Mouse (Mus musculus): ENCODE data around the gene Hist1h1d. TPM values are rescaled to one million over a fixed set of nuclear protein-coding genes. Genes with fewer than 3 reads are reported as not detected.

Gene Hist1h1d
- total and polyA plus RNA-seq, 3 experiments: 0.24 to 115 TPM; not detected in 1

DNA sequence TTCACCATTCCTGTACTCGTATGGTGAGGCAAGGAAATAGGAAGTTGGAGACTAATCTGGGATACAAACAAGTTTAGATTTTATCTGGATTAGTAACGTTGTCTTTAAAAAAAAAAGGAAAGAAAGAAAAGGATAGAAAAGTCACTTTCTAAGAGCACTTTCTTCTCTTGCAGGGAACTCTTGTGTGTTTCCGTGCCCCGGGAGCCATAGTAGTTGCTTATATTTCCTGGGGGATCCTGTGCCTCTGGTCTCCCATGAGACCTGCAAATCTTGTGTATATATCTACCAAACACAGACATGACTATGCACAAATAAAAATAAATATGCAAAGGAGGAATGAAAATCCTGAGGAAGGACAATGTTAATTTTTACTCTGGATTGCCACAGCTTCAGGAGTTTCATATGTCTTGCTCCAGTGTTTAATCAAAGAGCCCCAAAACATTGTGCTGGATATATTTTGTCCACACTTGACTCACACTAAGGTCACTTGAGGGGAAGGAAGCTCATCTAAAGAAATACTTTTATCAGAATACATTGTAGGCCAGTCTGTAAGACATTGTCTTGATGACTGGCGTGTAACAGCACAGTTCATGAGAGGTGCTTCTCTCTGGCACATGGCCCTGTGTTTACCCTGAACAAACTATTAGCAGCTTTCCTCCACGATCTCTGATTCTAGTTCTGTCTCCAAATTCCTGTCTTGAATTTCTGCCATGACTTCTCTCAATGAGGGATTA, 24.0 kb downstream of the Hist1h1d start:
- TF ChIP-seq ZNF384 (IDR thresholded peaks at IDR 0.05; ENCODE audit: low read depth, low read length) (no peak), RAD21 (IDR thresholded peaks at IDR 0.05; ENCODE audit: low read depth, low read length) (no peak), POLR2A (IDR thresholded peaks at IDR 0.05; ENCODE audit: control insufficient read depth in 1 of 2, insufficient read depth in 1 of 2, low read depth in 1 of 2, low read length in 2 of 2, poor library complexity in 1 of 2) (no peak), JUND (IDR thresholded peaks at IDR 0.05; ENCODE audit: low read depth, low read length) (no peak), CHD1 (IDR thresholded peaks at IDR 0.05; ENCODE audit: low read depth, low read length) (no peak), TBP (IDR thresholded peaks at IDR 0.05; ENCODE audit: low read depth, low read length) (0 out of 2 replicates have a peak, but pooled peaks have one; percentile 12)
- H3K9ac ChIP-seq (ENCODE audit: control insufficient read depth, low read depth, low read length, poor library complexity, severe bottlenecking): peak overlapping the region; percentile 73
- H3K27ac ChIP-seq (ENCODE audit: control insufficient read depth, low read depth, low read length): peak overlapping the region; percentile 86
- H3K4me1 ChIP-seq (ENCODE audit: control insufficient read depth in 1 of 2, insufficient read depth in 2 of 2, low read length in 2 of 2): peaks cover 0 to 2% of the 10 kb centered on the region in 2 experiments; a peak in 1 of 4 replicates
- H3K9me3 ChIP-seq (replicated peaks; ENCODE audit: insufficient read depth, low read length): no peaks in the 10 kb centered on the region
- H3K4me3 ChIP-seq (ENCODE audit: control insufficient read depth in 1 of 2, insufficient read depth in 1 of 2, low read depth in 2 of 2, low read length in 2 of 2): peak overlapping the region; percentile 6 to 47
- DNase-seq (ENCODE audit: low read depth, low spot score): peak; percentile 75
- H3K79me2 ChIP-seq (ENCODE audit: control insufficient read depth, insufficient read depth, low read length, poor library complexity): peaks cover 6% of the 10 kb centered on the region; the same call in 1 of the 2 replicates
- H3K27me3 ChIP-seq (ENCODE audit: control insufficient read depth in 1 of 2, insufficient read depth in 2 of 2, low read length in 2 of 2): no peaks in the 10 kb centered on the region
- H3K36me3 ChIP-seq (ENCODE audit: control insufficient read depth in 1 of 2, insufficient read depth in 2 of 2, low read length in 2 of 2): peaks cover 0 to 32% of the 10 kb centered on the region in 2 experiments; a peak in 2 of 4 replicates

DNA sequence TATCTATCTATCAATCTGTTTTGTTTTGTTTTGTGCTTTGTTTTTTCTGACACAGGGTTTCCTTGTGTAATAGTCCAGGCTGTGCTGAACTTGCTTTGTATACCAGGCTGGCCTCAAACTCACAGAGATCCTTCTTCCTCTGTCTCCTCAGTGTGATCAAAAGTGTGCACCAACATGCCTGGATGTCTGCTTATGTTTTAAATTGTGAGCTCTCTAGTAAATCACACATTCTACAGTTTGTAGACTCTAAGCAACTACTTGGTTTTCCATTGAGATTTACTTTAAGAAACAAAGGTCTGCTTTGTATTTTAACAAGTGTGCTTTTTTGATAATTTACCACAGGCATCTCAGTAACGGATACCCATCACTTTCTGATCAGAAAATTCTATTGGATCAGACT, 24.8 kb downstream of the Hist1h1d start:
- H3K79me2 ChIP-seq (ENCODE audit: control insufficient read depth, insufficient read depth, low read length, poor library complexity): peaks cover 6% of the 10 kb centered on the region; the same call in 1 of the 2 replicates
- no peak overlapping the region for H3K4me3 ChIP-seq (ENCODE audit: control insufficient read depth in 1 of 2, insufficient read depth in 1 of 2, low read depth in 2 of 2, low read length in 2 of 2)
- no peak for TF ChIP-seq TAL1 (IDR thresholded peaks at IDR 0.05; ENCODE audit: low read length)
- TF ChIP-seq TCF12 (IDR thresholded peaks at IDR 0.05; ENCODE audit: low read depth, low read length): no peak
- TF ChIP-seq POLR2AphosphoS2 (IDR thresholded peaks at IDR 0.05; ENCODE audit: low read length): no peak
- no peak for TF ChIP-seq SIN3A (IDR thresholded peaks at IDR 0.05; ENCODE audit: low read length)
- TF ChIP-seq ZC3H11A (IDR thresholded peaks at IDR 0.05; ENCODE audit: low read depth, low read length): no peak
- TF ChIP-seq MAX (IDR thresholded peaks at IDR 0.05; ENCODE audit: low read length): no peak
- TF ChIP-seq ZNF384 (IDR thresholded peaks at IDR 0.05; ENCODE audit: low read depth, low read length): no peak
- no peak for TF ChIP-seq MXI1 (IDR thresholded peaks at IDR 0.05; ENCODE audit: low read depth, low read length)
- TF ChIP-seq KAT2A (conservative IDR thresholded peaks at IDR 0.05; ENCODE audit: low read depth, low read length): no peak
- no peak for TF ChIP-seq MAZ (IDR thresholded peaks at IDR 0.05; ENCODE audit: low read depth, low read length)
- TF ChIP-seq MEF2A (IDR thresholded peaks at IDR 0.05; ENCODE audit: extremely low read depth, insufficient replicate concordance, low read depth, low read length, poor library complexity, severe bottlenecking): no peak
- no peak for TF ChIP-seq CTCF (IDR thresholded peaks at IDR 0.05 in 2 of 3, conservative IDR thresholded peaks at IDR 0.05 in 1 of 3; ENCODE audit: control insufficient read depth in 1 of 3, insufficient read depth in 1 of 3, low read depth in 2 of 3, low read length in 3 of 3, poor library complexity in 1 of 3, severe bottlenecking in 1 of 3)
- TF ChIP-seq UBTF (IDR thresholded peaks at IDR 0.05; ENCODE audit: borderline replicate concordance, insufficient read depth, low read depth, low read length): no peak
- TF ChIP-seq NRF1 (IDR thresholded peaks at IDR 0.05; ENCODE audit: insufficient read depth, low read depth, low read length, poor library complexity, severe bottlenecking): no peak
- no peak for TF ChIP-seq ZMIZ1 (IDR thresholded peaks at IDR 0.05; ENCODE audit: low read depth, low read length)
- no peak for TF ChIP-seq HCFC1 (IDR thresholded peaks at IDR 0.05; ENCODE audit: low read depth, low read length)
- no peak for TF ChIP-seq POLR2A (IDR thresholded peaks at IDR 0.05; ENCODE audit: control insufficient read depth in 1 of 2, insufficient read depth in 1 of 2, low read depth in 1 of 2, low read length in 2 of 2, poor library complexity in 1 of 2)
- no peak for TF ChIP-seq MYB (IDR thresholded peaks at IDR 0.05; ENCODE audit: low read depth, low read length)
- no peaks in the 10 kb centered on the region for H3K9me3 ChIP-seq (replicated peaks; ENCODE audit: insufficient read depth, low read length)
- H3K9ac ChIP-seq (ENCODE audit: control insufficient read depth, low read depth, low read length, poor library complexity, severe bottlenecking): peak overlapping the region; percentile 46
- no peaks in the 10 kb centered on the region for H3K27me3 ChIP-seq (ENCODE audit: control insufficient read depth in 1 of 2, insufficient read depth in 2 of 2, low read length in 2 of 2)
- peaks cover 0 to 4% of the 10 kb centered on the region in 2 experiments; a peak in 1 of 4 replicates for H3K4me1 ChIP-seq (ENCODE audit: control insufficient read depth in 1 of 2, insufficient read depth in 2 of 2, low read length in 2 of 2)
- peaks cover 0 to 35% of the 10 kb centered on the region in 2 experiments; a peak in 2 of 4 replicates for H3K36me3 ChIP-seq (ENCODE audit: control insufficient read depth in 1 of 2, insufficient read depth in 2 of 2, low read length in 2 of 2)
- peak; percentile 52 for DNase-seq (ENCODE audit: low read depth, low spot score)
- H3K27ac ChIP-seq (ENCODE audit: control insufficient read depth, low read depth, low read length): peak overlapping the region; percentile 64
